Mouse (Mus musculus): ENCODE measurements at regions not wholly inside any gene's neighbourhood (a gene's known extent, or its start where the extent isn't known, plus 50 kb on each side); places are given as distances from the start of the nearest gene placed in this dataset.
A peak's percentile ranks its signal among the peaks of the same experiment; 100 is the strongest.

GRCm38 (mm10) chr16:85347621-85348020, 174.1 kb upstream of the App start:
- DNase-seq (ENCODE audit: extremely low read depth, low read depth, low spot score) = no peak
- Histone ChIP-seq H3K79me2 (ENCODE audit: control insufficient read depth, insufficient read depth, low read length) (no peaks in the 10 kb centered on the region), H3K27ac (replicated peaks; ENCODE audit: insufficient read depth, low read depth, low read length) (no peak overlapping the region), H3K4me3 (ENCODE audit: insufficient read depth, low read depth, low read length) (no peak overlapping the region), H3K36me3 (ENCODE audit: control insufficient read depth, insufficient read depth, low read length) (no peaks in the 10 kb centered on the region), H3K4me1 (ENCODE audit: control insufficient read depth, insufficient read depth, low read length) (no peaks in the 10 kb centered on the region), H3K27me3 (ENCODE audit: control insufficient read depth, insufficient read depth, low read length) (no peaks in the 10 kb centered on the region), H3K9ac (ENCODE audit: low read depth, low read length) (no peak overlapping the region)
- WGBS = 92% methylated on average over 4 of the region's 4 CpGs
- TF ChIP-seq CTCF (IDR thresholded peaks at IDR 0.05; ENCODE audit: low read depth, low read length) (no peak), POLR2A (IDR thresholded peaks at IDR 0.05; ENCODE audit: extremely low read depth, insufficient read depth, low read length) (no peak)

GRCm38 (mm10) chr16:85336495-85337119, 163.0 kb upstream of the App start:
- DNase-seq (ENCODE audit: extremely low read depth, low read depth, low spot score) = no peak
- TF ChIP-seq POLR2A (IDR thresholded peaks at IDR 0.05; ENCODE audit: extremely low read depth, insufficient read depth, low read length) = no peak
- 83% methylated on average over 4 of the region's 4 CpGs for WGBS
- Histone ChIP-seq H3K4me1 (ENCODE audit: control insufficient read depth, insufficient read depth, low read length) (no peaks in the 10 kb centered on the region), H3K9ac (ENCODE audit: low read depth, low read length) (no peak overlapping the region), H3K4me3 (ENCODE audit: insufficient read depth, low read depth, low read length) (no peak overlapping the region), H3K27me3 (ENCODE audit: control insufficient read depth, insufficient read depth, low read length) (no peaks in the 10 kb centered on the region), H3K36me3 (ENCODE audit: control insufficient read depth, insufficient read depth, low read length) (no peaks in the 10 kb centered on the region), H3K79me2 (ENCODE audit: control insufficient read depth, insufficient read depth, low read length) (no peaks in the 10 kb centered on the region), H3K27ac (replicated peaks; ENCODE audit: insufficient read depth, low read depth, low read length) (no peak overlapping the region)

GRCm38 (mm10) chr16:85333543-85333942, 160.0 kb upstream of the App start:
- Histone ChIP-seq H3K4me1 (ENCODE audit: control insufficient read depth, insufficient read depth, low read length) (no peaks in the 10 kb centered on the region), H3K27me3 (ENCODE audit: control insufficient read depth, insufficient read depth, low read length) (no peaks in the 10 kb centered on the region), H3K9ac (ENCODE audit: low read depth, low read length) (no peak overlapping the region), H3K79me2 (ENCODE audit: control insufficient read depth, insufficient read depth, low read length) (no peaks in the 10 kb centered on the region), H3K4me3 (ENCODE audit: insufficient read depth, low read depth, low read length) (no peak overlapping the region), H3K36me3 (ENCODE audit: control insufficient read depth, insufficient read depth, low read length) (no peaks in the 10 kb centered on the region), H3K27ac (replicated peaks; ENCODE audit: insufficient read depth, low read depth, low read length) (no peak overlapping the region)
- DNase-seq (ENCODE audit: extremely low read depth, low read depth, low spot score) = peak; percentile 6
- TF ChIP-seq CTCF (IDR thresholded peaks at IDR 0.05; ENCODE audit: low read depth, low read length) = no peak
- TF ChIP-seq POLR2A (IDR thresholded peaks at IDR 0.05; ENCODE audit: extremely low read depth, insufficient read depth, low read length) = no peak
- WGBS = 48% methylated on average over 3 of the region's 3 CpGs

- no peak overlapping the region for H3K9ac ChIP-seq (ENCODE audit: low read depth, low read length)
- no peak overlapping the region for H3K4me3 ChIP-seq (ENCODE audit: insufficient read depth, low read depth, low read length)
- no peaks in the 10 kb centered on the region for H3K27me3 ChIP-seq (ENCODE audit: control insufficient read depth, insufficient read depth, low read length)
- 81% methylated on average over 8 of the region's 8 CpGs for WGBS
- H3K79me2 ChIP-seq (ENCODE audit: control insufficient read depth, insufficient read depth, low read length) = no peaks in the 10 kb centered on the region
- TF ChIP-seq POLR2A (IDR thresholded peaks at IDR 0.05; ENCODE audit: extremely low read depth, insufficient read depth, low read length) (no peak), CTCF (IDR thresholded peaks at IDR 0.05; ENCODE audit: low read depth, low read length) (no peak)
- no peak for DNase-seq (ENCODE audit: extremely low read depth, low read depth, low spot score)
- no peak overlapping the region for H3K27ac ChIP-seq (replicated peaks; ENCODE audit: insufficient read depth, low read depth, low read length)
- H3K36me3 ChIP-seq (ENCODE audit: control insufficient read depth, insufficient read depth, low read length) = no peaks in the 10 kb centered on the region
- no peaks in the 10 kb centered on the region for H3K4me1 ChIP-seq (ENCODE audit: control insufficient read depth, insufficient read depth, low read length)
Observed at GRCm38 (mm10) chr16:85312018-85312417, 138.5 kb upstream of the App start.

- Histone ChIP-seq H3K9ac (ENCODE audit: low read depth, low read length) (no peak overlapping the region), H3K4me3 (ENCODE audit: insufficient read depth, low read depth, low read length) (no peak overlapping the region), H3K27me3 (ENCODE audit: control insufficient read depth, insufficient read depth, low read length) (no peaks in the 10 kb centered on the region), H3K4me1 (ENCODE audit: control insufficient read depth, insufficient read depth, low read length) (no peaks in the 10 kb centered on the region), H3K36me3 (ENCODE audit: control insufficient read depth, insufficient read depth, low read length) (no peaks in the 10 kb centered on the region), H3K27ac (replicated peaks; ENCODE audit: insufficient read depth, low read depth, low read length) (no peak overlapping the region), H3K79me2 (ENCODE audit: control insufficient read depth, insufficient read depth, low read length) (no peaks in the 10 kb centered on the region)
- TF ChIP-seq CTCF (IDR thresholded peaks at IDR 0.05; ENCODE audit: low read depth, low read length) = no peak
- no peak for TF ChIP-seq POLR2A (IDR thresholded peaks at IDR 0.05; ENCODE audit: extremely low read depth, insufficient read depth, low read length)
- 68% methylated on average over 3 of the region's 3 CpGs for WGBS
- no peak for DNase-seq (ENCODE audit: extremely low read depth, low read depth, low spot score)
Observed at GRCm38 (mm10) chr16:85309493-85309892, 135.9 kb upstream of the App start.

- 79% methylated on average over 2 of the region's 2 CpGs for WGBS
- no peaks in the 10 kb centered on the region for H3K79me2 ChIP-seq (ENCODE audit: control insufficient read depth, insufficient read depth, low read length)
- no peak overlapping the region for H3K9ac ChIP-seq (ENCODE audit: low read depth, low read length)
- DNase-seq (ENCODE audit: extremely low read depth, low read depth, low spot score) = no peak
- H3K36me3 ChIP-seq (ENCODE audit: control insufficient read depth, insufficient read depth, low read length) = no peaks in the 10 kb centered on the region
- no peaks in the 10 kb centered on the region for H3K27me3 ChIP-seq (ENCODE audit: control insufficient read depth, insufficient read depth, low read length)
- H3K27ac ChIP-seq (replicated peaks; ENCODE audit: insufficient read depth, low read depth, low read length) = no peak overlapping the region
- TF ChIP-seq CTCF (IDR thresholded peaks at IDR 0.05; ENCODE audit: low read depth, low read length) = no peak
- no peak for TF ChIP-seq POLR2A (IDR thresholded peaks at IDR 0.05; ENCODE audit: extremely low read depth, insufficient read depth, low read length)
- H3K4me1 ChIP-seq (ENCODE audit: control insufficient read depth, insufficient read depth, low read length) = no peaks in the 10 kb centered on the region
- H3K4me3 ChIP-seq (ENCODE audit: insufficient read depth, low read depth, low read length) = no peak overlapping the region
Observed at GRCm38 (mm10) chr16:85308429-85308828, 134.9 kb upstream of the App start.

All from liver, adult 2 months (tissue).